18 mouse cellular contexts compared by ENCODE assay signal in the genomic region with DNA sequence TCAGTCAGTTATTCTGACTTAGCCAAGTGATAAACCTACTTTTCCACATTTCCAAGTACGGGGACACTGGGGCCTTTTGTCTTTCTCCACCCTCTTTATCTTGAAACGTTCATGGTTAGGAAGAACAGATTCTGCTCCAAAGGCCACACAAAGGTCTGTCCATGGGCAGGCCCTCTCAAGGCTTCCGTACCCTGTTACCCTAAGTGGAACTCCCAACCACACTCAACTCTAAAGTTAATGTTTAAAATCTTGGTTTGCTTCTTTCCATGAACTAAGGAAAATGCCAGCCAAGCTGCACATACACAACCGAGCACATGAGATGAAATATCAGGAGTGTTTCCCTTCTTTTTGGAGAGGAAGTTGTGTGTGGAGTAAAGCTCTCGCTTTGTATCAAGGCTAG.
"Had no signal": no experiment of that assay in that cellular context is flagged by ENCODE, and none has a peak within 500 bp of the region (broad histone marks: within the 10 kb centered on the region; RNA-seq: fewer than 3 reads in every experiment).

No protein-coding gene starts in this region.

- H3K9ac ChIP-seq: lung, embryonic 14.5 days; midbrain, embryonic 12.5 days; neural tube, embryonic 13.5 days; neural tube, embryonic 15.5 days had no signal

- H3K4me3 ChIP-seq: midbrain, embryonic 10.5 days; midbrain, embryonic 12.5 days; myocyte; neural tube, embryonic 13.5 days; neural tube, embryonic 15.5 days had no signal

- H3K9me3 ChIP-seq: midbrain, embryonic 10.5 days; midbrain, embryonic 12.5 days; neural tube, embryonic 13.5 days; neural tube, embryonic 15.5 days had no signal

- H3K27me3 ChIP-seq: midbrain, embryonic 12.5 days; neural tube, embryonic 13.5 days; neural tube, embryonic 15.5 days had no signal

- H3K4me1 ChIP-seq: neural tube, embryonic 13.5 days; neural tube, embryonic 15.5 days had no signal

- H3K27ac ChIP-seq: midbrain, embryonic 10.5 days; midbrain, embryonic 12.5 days; neural tube, embryonic 13.5 days; neural tube, embryonic 15.5 days had no signal

- ATAC-seq: midbrain, embryonic 16.5 days had no signal

- H3K4me2 ChIP-seq: lung, embryonic 14.5 days; midbrain, embryonic 12.5 days; neural tube, embryonic 13.5 days; neural tube, embryonic 15.5 days had no signal

- DNase-seq: lung, embryonic 14.5 days; lung, postnatal 10 days; lung, postnatal 4 days; midbrain, embryonic 14.5 days; retina, postnatal 1 day; right cerebral cortex, adult 18-20 months; right cerebral cortex, postnatal 25 days; right cerebral cortex, postnatal 4 days; spleen, adult 18-20 months; thymus, adult 18-20 months; thymus, postnatal 14 days; thymus, postnatal 36 days had no signal
